Mouse (Mus musculus) layer of hippocampus, adult 9-11 months (tissue): ENCODE results near the gene Ralgapa1.

ENCODE experiments used
- DNase-seq: peaks from one replicate; pipeline ENCODE4 v3.0.0; 2022

Ralgapa1 gene

GRCm38 (mm10) chr12:55820661-55821314, at the start of gene Ralgapa1:
TSS of gene Ralgapa1 (minus strand) at chr12:55821167.
- DNase-seq = peak; percentile 88

- DNase-seq = no peak
Observed at GRCm38 (mm10) chr12:55869622-55870322, 48.8 kb upstream of the Ralgapa1 start.

GRCm38 (mm10) chr12:55867738-55868137, 46.8 kb upstream of the Ralgapa1 start:
- no peak for DNase-seq

- DNase-seq = no peak
Observed at GRCm38 (mm10) chr12:55860631-55861030, 39.7 kb upstream of the Ralgapa1 start.

- no peak for DNase-seq
Observed at GRCm38 (mm10) chr12:55859409-55860349, 38.7 kb upstream of the Ralgapa1 start.

GRCm38 (mm10) chr12:55850650-55851049, 29.7 kb upstream of the Ralgapa1 start:
- no peak for DNase-seq

- no peak for DNase-seq
Observed at GRCm38 (mm10) chr12:55847851-55848250, 26.9 kb upstream of the Ralgapa1 start.

- no peak for DNase-seq
Observed at GRCm38 (mm10) chr12:55846741-55847140, 25.8 kb upstream of the Ralgapa1 start.

GRCm38 (mm10) chr12:55837495-55837894, 16.5 kb upstream of the Ralgapa1 start:
- no peak for DNase-seq

- peak; percentile 98 for DNase-seq
Observed at GRCm38 (mm10) chr12:55836199-55836951, 15.4 kb upstream of the Ralgapa1 start, which contains the start of gene Brms1l. TSS of gene Brms1l (plus strand) at chr12:55836324.

GRCm38 (mm10) chr12:55835857-55836198, 14.9 kb upstream of the Ralgapa1 start:
- no peak for DNase-seq

- no peak for DNase-seq
Observed at GRCm38 (mm10) chr12:55834891-55835290, 13.9 kb upstream of the Ralgapa1 start.

GRCm38 (mm10) chr12:55833906-55834625, 13.1 kb upstream of the Ralgapa1 start:
- no peak for DNase-seq

- no peak for DNase-seq
Observed at GRCm38 (mm10) chr12:55832961-55833360, 12.0 kb upstream of the Ralgapa1 start.

- DNase-seq = peak; percentile 66
Observed at GRCm38 (mm10) chr12:55831101-55831500, 10.1 kb upstream of the Ralgapa1 start.

GRCm38 (mm10) chr12:55825537-55825936, 4.6 kb upstream of the Ralgapa1 start:
- no peak for DNase-seq

- no peak for DNase-seq
Observed at GRCm38 (mm10) chr12:55824027-55824426, 3.1 kb upstream of the Ralgapa1 start.

GRCm38 (mm10) chr12:55820119-55820660, 777 bp downstream of the Ralgapa1 start:
- no peak for DNase-seq

- no peak for DNase-seq
Observed at GRCm38 (mm10) chr12:55816488-55816887, 4.5 kb downstream of the Ralgapa1 start.

- DNase-seq = no peak
Observed at GRCm38 (mm10) chr12:55805035-55805434, 15.9 kb downstream of the Ralgapa1 start.

GRCm38 (mm10) chr12:55801131-55801530, 19.8 kb downstream of the Ralgapa1 start:
- no peak for DNase-seq

- DNase-seq = no peak
Observed at GRCm38 (mm10) chr12:55800144-55800543, 20.8 kb downstream of the Ralgapa1 start.
